8 mouse cellular contexts compared by ENCODE assay signal in genomic region chr12:3791732-3792131, GRCm38 (mm10). TPM values are rescaled to one million over a fixed set of nuclear protein-coding genes. Genes with fewer than 3 reads are reported as not detected.
DNase-seq lines count a peak whose midpoint lies in the region; ATAC-seq lines count a peak whose summit lies in the region.

No protein-coding gene starts in this region.

- H3K9me3 ChIP-seq in megakaryocyte, embryonic 14.5 days: no peaks in the 10 kb centered on the region

- intact Hi-C loops in gastrocnemius, postnatal 14 days (cut with DNase I; ENCODE audit: low total_unique reads): no loop called here

- H3K4me1 ChIP-seq in megakaryocyte, embryonic 14.5 days: peaks cover 49% of the 10 kb centered on the region

- peaks cover 17% of the 10 kb centered on the region for H3K27me3 ChIP-seq in megakaryocyte, embryonic 14.5 days (replicated peaks)

- H3K4me3 ChIP-seq in megakaryocyte, embryonic 14.5 days (replicated peaks): peak overlapping the region; percentile 88

- no peaks in the 10 kb centered on the region for H3K36me3 ChIP-seq in megakaryocyte, embryonic 14.5 days (replicated peaks; ENCODE audit: low read length)

- peak; percentile 95 to 98 for DNase-seq in adrenal gland, adult 18-20 months (ENCODE audit: low spot score in 2 of 2)
- DNase-seq in embryo, embryonic 10.5 days (ENCODE audit: low spot score): peak; percentile 97
- peak; percentile 94 for DNase-seq in gastrocnemius, postnatal 14 days
- peak; percentile 87 to 98 for DNase-seq in left cerebral cortex, adult 9 months (ENCODE audit: low spot score in 2 of 2)
- peak; percentile 96 to 99 for DNase-seq in right cerebral cortex, adult 2 months (ENCODE audit: low spot score in 2 of 2)
- DNase-seq in urinary bladder, postnatal 10 days (ENCODE audit: low spot score): peak; percentile 88

- peak; percentile 97 for ATAC-seq in inflammation-experienced regulatory T-cells, adult 6 months

RNA-seq across cellular contexts. Expression of gene Dnmt3a, which starts 14.1 kb away (rescaled TPM):
- 10 to 100 TPM; 35.9 to 42.7 TPM for total RNA-seq in adrenal gland, adult 18-20 months (2021)
- 100 to 1,000 TPM; 119 to 137 TPM for total RNA-seq in gastrocnemius, postnatal 14 days (2021)
- polyA plus RNA-seq in inflammation-experienced regulatory T-cells, adult 6 months (2017; shearing (Covaris generic)): 10 to 100 TPM; 16.8 to 25.5 (median 23.8) TPM
- 27.5 and 30.1 TPM in 2 replicates for polyA plus RNA-seq in megakaryocyte, embryonic 14.5 days (2012; ENCODE audit: insufficient read depth, low replicate concordance)

Comparison
In these comparisons a context has a peak if more than half of its experiments do, and no peak if none do; other contexts are left out.
1. Peak in every context shown above with its lines: DNase-seq, ATAC-seq and H3K4me3 ChIP-seq.